Mouse (Mus musculus) testis, adult 2 months (tissue): ENCODE measurements at regions not wholly inside any gene's neighbourhood (a gene's known extent, or its start where the extent isn't known, plus 50 kb on each side); places are given as distances from the start of the nearest gene placed in this dataset.

Source experiments
- H3K27ac ChIP-seq: fragments of 200-500 bp; 2 replicates; pipeline ENCODE4 v1.5.1; 2012; ENCODE audit warnings: low read depth, low read length; ENCODE audit not compliant: control insufficient read depth, insufficient read depth
- H3K27me3 ChIP-seq: fragments of 200-500 bp; 2 replicates; pipeline ENCODE4 v1.6.1; 2012; ENCODE audit warnings: mild to moderate bottlenecking, low read length, moderate library complexity; ENCODE audit not compliant: control insufficient read depth, insufficient read depth
- H3K36me3 ChIP-seq: fragments of 200-500 bp; 2 replicates; pipeline ENCODE4 v1.6.1; 2012; ENCODE audit warnings: mild to moderate bottlenecking, low read length; ENCODE audit not compliant: control insufficient read depth, insufficient read depth
- H3K4me1 ChIP-seq: fragments of 200-500 bp; 2 replicates; pipeline ENCODE4 v1.6.1; 2012; ENCODE audit warnings: low read length; ENCODE audit not compliant: control insufficient read depth, insufficient read depth
- H3K4me3 ChIP-seq: fragments of 200-500 bp; 2 replicates; pipeline ENCODE4 v1.5.1; 2012; ENCODE audit warnings: low read depth, mild to moderate bottlenecking, low read length, moderate library complexity, mixed read lengths; ENCODE audit not compliant: control insufficient read depth
- CTCF ChIP-seq: fragments of 200-500 bp; IDR thresholded peaks from 2 replicates; pipeline ENCODE4 v1.5.1; 2012; ENCODE audit warnings: low read depth, mild to moderate bottlenecking, inconsistent platforms, low read length, moderate library complexity; ENCODE audit not compliant: control insufficient read depth, insufficient read depth, insufficient replicate concordance
- POLR2A ChIP-seq: fragments of 200-500 bp; IDR thresholded peaks from 2 replicates; pipeline ENCODE4 v1.6.1; 2012; ENCODE audit warnings: low read depth, mild to moderate bottlenecking, inconsistent platforms, low read length, moderate library complexity; ENCODE audit not compliant: control insufficient read depth

GRCm38 (mm10) chr2:168338382-168338781 lies 56.8 kb upstream of the Kcng1 start:
- no peak overlapping the region; the same call in 1 of the 2 replicates for H3K27ac ChIP-seq
- no peaks in the 10 kb centered on the region for H3K27me3 ChIP-seq
- peaks cover 7% of the 10 kb centered on the region for H3K4me1 ChIP-seq
- no peak overlapping the region for H3K4me3 ChIP-seq
- H3K36me3 ChIP-seq = no peaks in the 10 kb centered on the region
- TF ChIP-seq POLR2A (no peak), CTCF (no peak)

DNA sequence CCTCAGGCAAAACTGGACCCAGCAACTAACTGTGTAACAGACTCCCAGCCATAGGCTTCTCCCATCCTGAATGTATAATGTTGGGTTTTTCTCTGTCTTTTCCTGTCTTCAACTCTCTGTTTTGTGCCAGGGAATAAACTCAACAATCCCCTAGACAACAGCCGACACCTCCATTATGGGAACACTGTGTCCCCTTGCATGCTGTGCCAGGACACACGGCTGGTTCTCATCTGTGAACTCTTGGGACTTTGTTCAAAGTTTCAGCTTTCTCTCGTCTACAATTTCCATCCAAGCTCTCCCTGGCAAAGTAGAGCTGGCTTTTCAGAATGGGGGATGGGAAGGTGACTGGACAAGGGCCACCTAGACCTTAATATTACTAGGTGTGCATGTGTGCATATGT lies 56.1 kb upstream of the Kcng1 start:
- H3K27me3 ChIP-seq = no peaks in the 10 kb centered on the region
- no peak overlapping the region for H3K27ac ChIP-seq
- no peaks in the 10 kb centered on the region for H3K36me3 ChIP-seq
- TF ChIP-seq CTCF = no peak
- H3K4me3 ChIP-seq = no peak overlapping the region
- peaks cover 10% of the 10 kb centered on the region for H3K4me1 ChIP-seq

DNA sequence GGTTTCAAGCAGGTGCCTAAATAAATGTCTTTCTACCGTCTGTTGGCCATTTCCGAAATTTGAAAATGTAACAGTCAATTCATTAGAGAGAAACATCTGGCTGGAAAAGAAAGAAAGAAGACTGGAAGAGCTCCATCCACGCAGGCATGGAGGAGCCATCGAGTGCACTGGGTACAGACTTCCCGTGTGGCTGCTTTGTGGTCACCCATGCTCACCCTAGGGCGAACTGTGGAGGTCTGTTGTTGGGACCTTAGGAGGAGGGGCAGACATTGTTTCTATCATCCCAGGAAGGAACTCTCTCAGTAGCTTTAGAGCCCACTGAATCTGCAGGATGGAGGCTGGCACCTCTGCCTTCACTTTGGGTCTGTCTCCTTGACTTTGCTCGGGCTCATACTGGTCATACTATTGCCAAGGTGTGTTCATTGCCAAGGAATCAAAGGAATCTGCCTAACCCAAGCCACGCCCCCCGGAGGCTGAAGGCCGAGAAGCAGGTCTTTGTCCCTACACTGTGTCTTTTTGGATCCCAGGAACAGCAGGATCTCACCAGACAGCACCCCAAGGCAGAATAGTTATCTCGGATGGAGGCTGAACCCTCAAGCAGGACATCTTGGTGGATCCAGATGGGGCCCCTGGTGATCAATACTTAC lies 54.3 kb upstream of the Kcng1 start:
- Histone ChIP-seq H3K4me1 (peaks cover 10% of the 10 kb centered on the region), H3K4me3 (no peak overlapping the region), H3K27ac (no peak overlapping the region), H3K27me3 (no peaks in the 10 kb centered on the region), H3K36me3 (no peaks in the 10 kb centered on the region)
- TF ChIP-seq POLR2A (no peak), CTCF (no peak)

DNA sequence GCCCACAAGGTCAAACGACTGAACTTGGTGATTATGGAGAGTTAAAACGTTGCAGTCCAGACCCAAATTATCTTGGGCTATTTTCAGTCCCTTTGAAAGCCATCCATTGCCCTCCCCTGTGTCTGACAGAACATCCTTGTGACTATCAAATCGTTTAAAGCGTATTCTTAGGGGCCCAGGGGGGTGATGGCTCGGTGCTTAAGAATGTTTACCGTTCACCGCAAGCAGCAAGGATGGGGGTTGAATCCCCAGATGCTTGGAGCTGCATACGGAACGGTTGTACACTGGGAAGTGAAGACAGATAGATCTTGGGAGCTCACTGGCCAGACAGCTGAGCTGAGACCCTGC lies 52.7 kb upstream of the Kcng1 start:
- H3K27ac ChIP-seq = no peak overlapping the region
- H3K36me3 ChIP-seq = no peaks in the 10 kb centered on the region
- no peak for TF ChIP-seq POLR2A
- no peak for TF ChIP-seq CTCF
- no peak overlapping the region for H3K4me3 ChIP-seq
- H3K4me1 ChIP-seq = peaks cover 10% of the 10 kb centered on the region
- no peaks in the 10 kb centered on the region for H3K27me3 ChIP-seq

GRCm38 (mm10) chr2:168333552-168334240 lies 52.2 kb upstream of the Kcng1 start:
- H3K27ac ChIP-seq = no peak overlapping the region
- H3K27me3 ChIP-seq = no peaks in the 10 kb centered on the region
- TF ChIP-seq POLR2A (no peak), CTCF (no peak)
- no peaks in the 10 kb centered on the region for H3K36me3 ChIP-seq
- H3K4me3 ChIP-seq = no peak overlapping the region
- peaks cover 10% of the 10 kb centered on the region for H3K4me1 ChIP-seq

DNA sequence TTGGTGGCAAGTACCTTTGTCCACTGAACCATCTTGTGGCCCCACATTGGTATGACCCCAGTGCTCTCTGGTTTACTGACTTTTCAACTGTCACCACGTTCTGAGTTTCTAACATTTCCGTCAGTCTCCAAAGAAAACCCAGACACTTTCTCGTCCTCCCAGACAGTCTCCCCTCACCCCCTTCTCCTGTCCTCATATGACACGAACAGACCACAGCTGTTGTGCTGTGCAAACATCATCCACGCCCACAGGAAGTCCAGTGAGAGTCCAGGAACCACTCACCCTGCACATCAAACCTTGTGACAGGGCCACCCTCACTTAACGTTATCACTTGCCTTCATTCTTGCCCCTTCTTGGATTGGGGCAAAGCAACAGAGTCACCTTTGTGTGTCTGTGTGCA lies 51.4 kb upstream of the Kcng1 start:
- Histone ChIP-seq H3K4me1 (peaks cover 8% of the 10 kb centered on the region), H3K27me3 (no peaks in the 10 kb centered on the region), H3K27ac (no peak overlapping the region), H3K36me3 (no peaks in the 10 kb centered on the region), H3K4me3 (no peak overlapping the region)
- TF ChIP-seq POLR2A (no peak), CTCF (no peak)
